Mouse (Mus musculus) embryonic facial prominence, embryonic 11.5 days (tissue): ENCODE measurements around the gene Snx29. TPM values are rescaled to one million over a fixed set of nuclear protein-coding genes. Genes with fewer than 3 reads are reported as not detected.

ENCODE experiments used
- ATAC-seq: fragments of 200-750 bp; cut with Nextera tagmentation; replicated peaks from 2 replicates; pipeline ENCODE4 v1.8.0; 2017; ENCODE audit warnings: low read depth; ENCODE audit not compliant: insufficient number of reproducible peaks, low FRiP score, low TSS enrichment
- DNase-seq: peaks from one replicate; pipeline ENCODE4 v3.0.0-alpha.2; 2015; ENCODE audit warnings: low spot score
- H3K27ac ChIP-seq: fragments of 300-500 bp; sonication (generic); replicated peaks from 2 replicates; pipeline ENCODE4 v1.5.1; 2014; ENCODE audit warnings: mild to moderate bottlenecking, low read depth, low read length, control low read depth
- H3K27me3 ChIP-seq: fragments of 300-500 bp; sonication (generic); 2 replicates; pipeline ENCODE4 v1.6.1; 2014; ENCODE audit warnings: mild to moderate bottlenecking, low read length, moderate library complexity, mixed read lengths; ENCODE audit not compliant: control insufficient read depth, insufficient read depth
- H3K36me3 ChIP-seq: fragments of 300-500 bp; sonication (generic); replicated peaks from 2 replicates; pipeline ENCODE4 v1.6.1; 2014; ENCODE audit warnings: low read depth, mild to moderate bottlenecking, low read length, moderate library complexity, mixed read lengths; ENCODE audit not compliant: control insufficient read depth, insufficient read depth
- H3K4me1 ChIP-seq: fragments of 300-500 bp; sonication (generic); 2 replicates; pipeline ENCODE4 v1.6.1; 2014; ENCODE audit warnings: low read length, mixed read lengths; ENCODE audit not compliant: control insufficient read depth, insufficient read depth
- H3K4me2 ChIP-seq: fragments of 300-500 bp; sonication (generic); 2 replicates; pipeline ENCODE4 v1.6.1; 2014; ENCODE audit warnings: low read depth, mild to moderate bottlenecking, control low read depth, low read length, moderate library complexity
- H3K4me3 ChIP-seq: fragments of 300-500 bp; sonication (generic); 2 replicates; pipeline ENCODE4 v1.5.1; 2014; ENCODE audit warnings: low read depth, low read length, control low read depth
- H3K9ac ChIP-seq: fragments of 300-500 bp; sonication (generic); replicated peaks from 2 replicates; pipeline ENCODE4 v1.6.1; 2014; ENCODE audit warnings: mild to moderate bottlenecking, control low read depth, low read length
- H3K9me3 ChIP-seq: fragments of 300-500 bp; sonication (generic); replicated peaks from 2 replicates; pipeline ENCODE4 v1.6.1; 2016; ENCODE audit warnings: mild to moderate bottlenecking, low read length, inconsistent platforms, mixed read lengths; ENCODE audit not compliant: control insufficient read depth
- WGBS: fragments of 180-500 bp; shearing (Covaris S2); extraction: QIAGEN DNeasy Blood & Tissue Kit; methylation state at CpG from one replicate; pipeline ENCODE4 v1.1.7; 2014; 5-methylcytosine and 5-hydroxymethylcytosine counted together
- polyA plus RNA-seq: library from polyadenylated mRNA; unstranded; fragments of >200 nt; fragmentation: Nextera tagmentation; extraction: Ambion mirVana; gene quantifications from 2 replicates; pipeline ENCODE4 v1.2.1, GENCODE M21; 2014

Gene Snx29
- polyA plus RNA-seq, 1 experiment from 2014 or later = 7.0 TPM

DNA sequence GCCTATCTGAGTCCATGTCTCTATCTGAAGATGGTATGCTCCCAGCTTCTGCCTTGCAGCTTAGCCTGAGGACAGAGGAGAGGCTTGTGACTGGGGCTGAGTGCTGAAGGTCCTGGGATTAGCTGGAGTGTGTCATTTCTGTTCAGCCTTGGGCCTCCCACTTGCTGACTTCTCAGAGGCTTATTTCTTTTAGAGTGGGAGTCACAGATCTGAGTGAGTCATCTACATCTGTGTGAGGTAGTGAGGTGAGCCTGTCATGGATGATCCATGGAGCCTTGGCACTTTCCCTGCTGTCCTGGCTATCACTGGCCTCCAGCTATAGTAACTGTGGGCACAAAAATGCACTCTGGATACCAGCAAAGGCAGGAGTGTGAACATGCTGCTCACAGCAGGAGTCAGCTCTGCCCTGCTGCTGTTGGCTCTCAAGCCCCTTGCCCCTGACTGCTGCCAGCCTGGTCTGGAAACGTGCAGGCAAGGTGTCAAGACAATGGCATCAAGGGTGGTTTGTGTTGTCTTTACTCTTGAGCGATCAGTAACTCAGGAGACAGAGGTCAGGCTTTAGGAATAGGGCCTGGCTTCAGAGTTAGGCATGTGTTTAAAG is 390.7 kb downstream of the Snx29 start:
- H3K27me3 ChIP-seq = no peaks in the 10 kb centered on the region
- H3K4me1 ChIP-seq = no peaks in the 10 kb centered on the region
- no peak overlapping the region for H3K9ac ChIP-seq
- DNase-seq (no peak), ATAC-seq (no peak)
- H3K4me2 ChIP-seq = no peak overlapping the region
- no peak overlapping the region for H3K27ac ChIP-seq
- 57% methylated on average over 2 of the region's 2 CpGs for WGBS
- no peak overlapping the region for H3K4me3 ChIP-seq
- H3K9me3 ChIP-seq = no peaks in the 10 kb centered on the region
- no peaks in the 10 kb centered on the region for H3K36me3 ChIP-seq

- Histone ChIP-seq H3K9me3 (no peaks in the 10 kb centered on the region), H3K4me2 (no peak overlapping the region), H3K4me1 (no peaks in the 10 kb centered on the region), H3K27ac (no peak overlapping the region), H3K4me3 (no peak overlapping the region), H3K27me3 (no peaks in the 10 kb centered on the region), H3K9ac (no peak overlapping the region), H3K36me3 (no peaks in the 10 kb centered on the region)
- DNase-seq (no peak), ATAC-seq (no peak)
- WGBS = 91% methylated on average over 1 of the region's 1 CpGs
Observed at GRCm38 (mm10) chr16:11716932-11717331, 394.2 kb downstream of the Snx29 start.

GRCm38 (mm10) chr16:11725901-11726300 is 403.2 kb downstream of the Snx29 start:
- H3K36me3 ChIP-seq = no peaks in the 10 kb centered on the region
- H3K4me3 ChIP-seq = no peak overlapping the region
- DNase-seq (no peak), ATAC-seq (no peak)
- H3K27me3 ChIP-seq = no peaks in the 10 kb centered on the region
- H3K9ac ChIP-seq = no peak overlapping the region
- H3K27ac ChIP-seq = no peak overlapping the region
- no peak overlapping the region for H3K4me2 ChIP-seq
- H3K9me3 ChIP-seq = no peaks in the 10 kb centered on the region
- no peaks in the 10 kb centered on the region for H3K4me1 ChIP-seq
- 89% methylated on average over 2 of the region's 2 CpGs for WGBS

DNA sequence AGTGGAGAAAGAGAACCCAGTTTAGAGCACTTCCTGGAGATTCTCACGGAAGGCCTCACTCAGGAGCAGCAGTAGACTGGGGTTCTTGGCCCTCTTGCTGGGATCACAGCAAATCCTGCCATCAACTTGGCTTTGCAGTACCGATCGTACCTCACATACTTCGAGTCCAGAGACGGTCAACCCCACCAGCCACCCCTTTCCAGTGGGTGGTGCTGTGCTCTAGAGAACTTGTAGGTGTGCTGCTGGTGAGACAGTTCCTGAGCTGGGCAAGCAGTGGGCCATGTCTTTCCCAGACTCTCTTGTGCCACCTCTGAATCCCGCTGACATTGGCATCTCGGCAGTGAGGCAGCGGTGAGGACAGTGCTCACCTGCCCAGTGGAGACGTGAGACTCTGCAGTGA is 404.6 kb downstream of the Snx29 start:
- Histone ChIP-seq H3K4me1 (no peaks in the 10 kb centered on the region), H3K27me3 (no peaks in the 10 kb centered on the region), H3K9me3 (no peaks in the 10 kb centered on the region), H3K4me2 (no peak overlapping the region), H3K9ac (no peak overlapping the region), H3K27ac (no peak overlapping the region), H3K4me3 (no peak overlapping the region), H3K36me3 (no peaks in the 10 kb centered on the region)
- WGBS = 94% methylated on average over 9 of the region's 9 CpGs
- ATAC-seq = no peak
- no peak for DNase-seq

DNA sequence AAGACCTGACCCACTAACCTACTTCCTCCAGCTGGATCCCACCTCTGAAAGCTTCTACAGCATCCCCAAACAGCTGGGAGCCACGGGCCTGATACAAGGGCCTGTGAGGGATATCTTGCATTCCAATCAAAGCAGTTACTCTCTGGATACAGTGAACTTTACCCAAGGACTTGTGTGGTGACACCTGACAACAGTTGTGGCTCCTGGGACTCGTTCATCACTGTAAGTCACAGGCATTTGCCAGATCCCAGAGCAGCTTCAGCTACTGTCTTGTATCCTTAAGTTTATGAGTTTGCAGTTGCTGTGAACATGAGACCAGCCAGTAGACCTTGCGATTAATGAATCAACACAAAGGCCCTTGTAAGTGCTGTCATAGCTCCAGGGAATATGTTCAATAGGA is 405.4 kb downstream of the Snx29 start:
- Histone ChIP-seq H3K4me1 (no peaks in the 10 kb centered on the region), H3K27me3 (no peaks in the 10 kb centered on the region), H3K4me2 (no peak overlapping the region), H3K27ac (no peak overlapping the region), H3K9me3 (no peaks in the 10 kb centered on the region), H3K36me3 (no peaks in the 10 kb centered on the region), H3K4me3 (no peak overlapping the region), H3K9ac (no peak overlapping the region)
- DNase-seq (no peak), ATAC-seq (no peak)
- WGBS = 76% methylated on average over 3 of the region's 3 CpGs

GRCm38 (mm10) chr16:11728627-11729026 is 405.9 kb downstream of the Snx29 start:
- Histone ChIP-seq H3K27ac (no peak overlapping the region), H3K9me3 (no peaks in the 10 kb centered on the region), H3K4me3 (no peak overlapping the region), H3K4me1 (no peaks in the 10 kb centered on the region), H3K9ac (no peak overlapping the region), H3K27me3 (no peaks in the 10 kb centered on the region), H3K4me2 (no peak overlapping the region), H3K36me3 (no peaks in the 10 kb centered on the region)
- ATAC-seq (no peak), DNase-seq (no peak)
- 74% methylated on average over 3 of the region's 3 CpGs for WGBS

GRCm38 (mm10) chr16:11729111-11729510 is 406.4 kb downstream of the Snx29 start:
- no peaks in the 10 kb centered on the region for H3K4me1 ChIP-seq
- no peak overlapping the region for H3K4me3 ChIP-seq
- H3K27me3 ChIP-seq = no peaks in the 10 kb centered on the region
- H3K27ac ChIP-seq = no peak overlapping the region
- ATAC-seq (no peak), DNase-seq (no peak)
- no peaks in the 10 kb centered on the region for H3K9me3 ChIP-seq
- H3K36me3 ChIP-seq = no peaks in the 10 kb centered on the region
- H3K4me2 ChIP-seq = no peak overlapping the region
- H3K9ac ChIP-seq = no peak overlapping the region
- 84% methylated on average over 6 of the region's 6 CpGs for WGBS

- WGBS = 76% methylated on average over 5 of the region's 5 CpGs
- Histone ChIP-seq H3K4me2 (no peak overlapping the region), H3K27ac (no peak overlapping the region), H3K36me3 (no peaks in the 10 kb centered on the region), H3K4me3 (no peak overlapping the region), H3K9ac (no peak overlapping the region), H3K9me3 (no peaks in the 10 kb centered on the region), H3K4me1 (no peaks in the 10 kb centered on the region), H3K27me3 (no peaks in the 10 kb centered on the region)
- ATAC-seq = no peak
- no peak for DNase-seq
Observed at GRCm38 (mm10) chr16:11729815-11730214, 407.1 kb downstream of the Snx29 start.
